Mouse (Mus musculus) midbrain, embryonic 15.5 days (tissue): Measurements from ENCODE around the gene Adam11. TPM values are rescaled to one million over a fixed set of nuclear protein-coding genes. Genes with fewer than 3 reads are reported as not detected.

Source experiments
- ATAC-seq: fragments of 200-750 bp; cut with Nextera tagmentation; replicated peaks from 2 replicates; pipeline ENCODE4 v1.8.0; 2017; ENCODE audit warnings: moderate TSS enrichment
- H3K27ac ChIP-seq: fragments of 300-500 bp; sonication (generic); 2 replicates; pipeline ENCODE4 v1.5.1; 2015; ENCODE audit warnings: mild to moderate bottlenecking, inconsistent platforms
- H3K27me3 ChIP-seq: fragments of 300-500 bp; sonication (generic); replicated peaks from 2 replicates; pipeline ENCODE4 v1.6.1; 2015; ENCODE audit warnings: inconsistent platforms
- H3K36me3 ChIP-seq: fragments of 300-500 bp; sonication (generic); replicated peaks from 2 replicates; pipeline ENCODE4 v1.6.1; 2015; ENCODE audit warnings: inconsistent platforms
- H3K4me1 ChIP-seq: fragments of 300-500 bp; sonication (generic); 2 replicates; pipeline ENCODE4 v1.6.1; 2015; ENCODE audit warnings: inconsistent platforms
- H3K4me2 ChIP-seq: fragments of 300-500 bp; sonication (generic); 2 replicates; pipeline ENCODE4 v1.6.1; 2015; ENCODE audit warnings: inconsistent platforms, mild to moderate bottlenecking, moderate library complexity
- H3K4me3 ChIP-seq: fragments of 300-500 bp; sonication (generic); 2 replicates; pipeline ENCODE4 v1.5.1; 2015; ENCODE audit warnings: mild to moderate bottlenecking, inconsistent platforms
- H3K9ac ChIP-seq: fragments of 300-500 bp; sonication (generic); 2 replicates; pipeline ENCODE4 v1.6.1; 2015; ENCODE audit warnings: mild to moderate bottlenecking, inconsistent platforms
- H3K9me3 ChIP-seq: fragments of 300-500 bp; sonication (generic); 2 replicates; pipeline ENCODE4 v1.6.1; 2016; ENCODE audit warnings: inconsistent platforms
- WGBS: fragments of 180-500 bp; shearing (Covaris S2); methylation state at CpG from one replicate; pipeline ENCODE4 v1.1.7; 2015; ENCODE audit warnings: mixed read lengths; 5-methylcytosine and 5-hydroxymethylcytosine counted together
- polyA plus RNA-seq: library from polyadenylated mRNA; unstranded; fragments of >200 nt; fragmentation: Nextera tagmentation; extraction: Ambion mirVana; gene quantifications from 2 replicates; pipeline ENCODE4 v1.2.1, GENCODE M21; 2015

Adam11 gene
- polyA plus RNA-seq, 1 experiment from 2014 or later: 40.4 TPM

GRCm38 (mm10) chr11:102820432-102820831, 59.2 kb downstream of the Adam11 start:
- Histone ChIP-seq H3K36me3 (no peaks in the 10 kb centered on the region), H3K27ac (no peak overlapping the region), H3K9me3 (no peaks in the 10 kb centered on the region), H3K4me2 (no peak overlapping the region), H3K27me3 (0 out of 2 replicates have a peak, but pooled peaks cover 13% of the 10 kb centered on the region), H3K9ac (no peak overlapping the region), H3K4me1 (peaks cover 34% of the 10 kb centered on the region), H3K4me3 (no peak overlapping the region)
- WGBS: 13% methylated on average over 3 of the region's 3 CpGs
- no peak for ATAC-seq

GRCm38 (mm10) chr11:102821231-102821630, 60.0 kb downstream of the Adam11 start:
- peaks cover 28% of the 10 kb centered on the region for H3K4me1 ChIP-seq
- no peaks in the 10 kb centered on the region for H3K9me3 ChIP-seq
- ATAC-seq: no peak
- no peak overlapping the region for H3K9ac ChIP-seq
- 54% methylated on average over 6 of the region's 6 CpGs for whole genome bisulfite sequencing
- no peak overlapping the region for H3K4me3 ChIP-seq
- 0 out of 2 replicates have a peak, but pooled peaks cover 13% of the 10 kb centered on the region for H3K27me3 ChIP-seq
- H3K4me2 ChIP-seq: no peak overlapping the region
- no peaks in the 10 kb centered on the region for H3K36me3 ChIP-seq
- no peak overlapping the region for H3K27ac ChIP-seq

- H3K27me3 ChIP-seq: 0 out of 2 replicates have a peak, but pooled peaks cover 7% of the 10 kb centered on the region
- no peak overlapping the region for H3K9ac ChIP-seq
- no peak for ATAC-seq
- WGBS: 64% methylated on average over 2 of the region's 2 CpGs
- no peaks in the 10 kb centered on the region for H3K9me3 ChIP-seq
- no peaks in the 10 kb centered on the region for H3K36me3 ChIP-seq
- H3K4me3 ChIP-seq: no peak overlapping the region
- no peak overlapping the region for H3K27ac ChIP-seq
- no peak overlapping the region for H3K4me2 ChIP-seq
- no peaks in the 10 kb centered on the region for H3K4me1 ChIP-seq
Measured at GRCm38 (mm10) chr11:102826476-102826875, 65.2 kb downstream of the Adam11 start.

- Histone ChIP-seq H3K27me3 (0 out of 2 replicates have a peak, but pooled peaks cover 5% of the 10 kb centered on the region), H3K4me3 (no peak overlapping the region), H3K9me3 (no peaks in the 10 kb centered on the region), H3K4me1 (no peaks in the 10 kb centered on the region), H3K9ac (no peak overlapping the region), H3K4me2 (no peak overlapping the region), H3K27ac (no peak overlapping the region), H3K36me3 (no peaks in the 10 kb centered on the region)
- 72% methylated on average over 4 of the region's 4 CpGs for WGBS
- ATAC-seq: no peak
Measured at GRCm38 (mm10) chr11:102827097-102827496, 65.9 kb downstream of the Adam11 start.

Other genes starting within 250 kb of the Adam11 start
- 72.7 and 76.4 TPM in 2 replicates for gene Gpatch8, start 205.0 kb upstream of the Adam11 start, polyA plus RNA-seq
- gene Gm11627, start 182.0 kb upstream of the Adam11 start, polyA plus RNA-seq: 1.9 and 3.4 TPM in 2 replicates
- gene Fzd2, start 157.0 kb upstream of the Adam11 start, polyA plus RNA-seq: 7.4 and 9.5 TPM in 2 replicates
- 0.13 TPM in 1 of 2 replicates, not detected in the other for gene Meioc, start 97.7 kb upstream of the Adam11 start, polyA plus RNA-seq
- 36.6 and 37.4 TPM in 2 replicates for gene Ccdc43, start 63.7 kb upstream of the Adam11 start, polyA plus RNA-seq
- gene Gjc1, start 58.3 kb downstream of the Adam11 start, polyA plus RNA-seq: 36.9 TPM in 2 replicates
- 13.7 and 14.8 TPM in 2 replicates for gene Higd1b, start 74.4 kb downstream of the Adam11 start, polyA plus RNA-seq
- gene Eftud2, start 119.5 kb downstream of the Adam11 start, polyA plus RNA-seq: 133 and 146 TPM in 2 replicates
- gene Ccdc103, start 119.8 kb downstream of the Adam11 start, polyA plus RNA-seq: 2.0 and 2.2 TPM in 2 replicates
- not detected in 2 replicates for gene Fam187a, start 123.7 kb downstream of the Adam11 start, polyA plus RNA-seq
- 0.14 and 0.25 TPM in 2 replicates for gene Gfap, start 139.5 kb downstream of the Adam11 start, polyA plus RNA-seq
- 1.8 and 2.4 TPM in 2 replicates for gene Kif18b, start 163.7 kb downstream of the Adam11 start, polyA plus RNA-seq
- 11.7 and 14.0 TPM in 2 replicates for gene C1ql1, start 185.2 kb downstream of the Adam11 start, polyA plus RNA-seq